Mouse (Mus musculus) hindbrain, embryonic 15.5 days (tissue): ENCODE results near the gene Cdh22. TPM values are rescaled to one million over a fixed set of nuclear protein-coding genes. Genes with fewer than 3 reads are reported as not detected.
A peak's percentile ranks its signal among the peaks of the same experiment; 100 is the strongest.

Source experiments
- ATAC-seq: fragments of 200-750 bp; cut with Nextera tagmentation; 2 replicates; pipeline ENCODE4 v1.8.0; 2017; ENCODE audit warnings: low read depth, moderate number of reproducible peaks, moderate TSS enrichment; ENCODE audit not compliant: low FRiP score
- H3K27ac ChIP-seq: fragments of 300-500 bp; sonication (generic); replicated peaks from 2 replicates; pipeline ENCODE4 v1.5.1; 2015; ENCODE audit warnings: mild to moderate bottlenecking, inconsistent platforms
- H3K27me3 ChIP-seq: fragments of 300-500 bp; sonication (generic); 2 replicates; pipeline ENCODE4 v1.6.1; 2015; ENCODE audit warnings: control low read depth, inconsistent platforms
- H3K36me3 ChIP-seq: fragments of 300-500 bp; sonication (generic); 2 replicates; pipeline ENCODE4 v1.6.1; 2015; ENCODE audit warnings: control low read depth, inconsistent platforms
- H3K4me1 ChIP-seq: fragments of 300-500 bp; sonication (generic); replicated peaks from 2 replicates; pipeline ENCODE4 v1.6.1; 2015; ENCODE audit warnings: control low read depth, inconsistent platforms
- H3K4me2 ChIP-seq: fragments of 300-500 bp; sonication (generic); 2 replicates; pipeline ENCODE4 v1.6.1; 2015; ENCODE audit warnings: moderate library complexity, mild to moderate bottlenecking, inconsistent platforms
- H3K4me3 ChIP-seq: fragments of 300-500 bp; sonication (generic); 2 replicates; pipeline ENCODE4 v1.5.1; 2015; ENCODE audit warnings: mild to moderate bottlenecking, inconsistent platforms
- H3K9ac ChIP-seq: fragments of 300-500 bp; sonication (generic); 2 replicates; pipeline ENCODE4 v1.6.1; 2015; ENCODE audit warnings: inconsistent platforms
- H3K9me3 ChIP-seq: fragments of 300-500 bp; sonication (generic); 2 replicates; pipeline ENCODE4 v1.6.1; 2016; ENCODE audit warnings: control low read depth, inconsistent platforms
- WGBS: fragments of 180-500 bp; shearing (Covaris S2); methylation state at CpG from one replicate; pipeline ENCODE4 v1.1.7; 2015; 5-methylcytosine and 5-hydroxymethylcytosine counted together
- polyA plus RNA-seq: library from polyadenylated mRNA; unstranded; fragments of >200 nt; fragmentation: Nextera tagmentation; extraction: Ambion mirVana; gene quantifications from 2 replicates; pipeline ENCODE4 v1.2.1, GENCODE M21; 2015

Cdh22 gene
- 16.4 and 16.6 TPM in 2 replicates for polyA plus RNA-seq

DNA sequence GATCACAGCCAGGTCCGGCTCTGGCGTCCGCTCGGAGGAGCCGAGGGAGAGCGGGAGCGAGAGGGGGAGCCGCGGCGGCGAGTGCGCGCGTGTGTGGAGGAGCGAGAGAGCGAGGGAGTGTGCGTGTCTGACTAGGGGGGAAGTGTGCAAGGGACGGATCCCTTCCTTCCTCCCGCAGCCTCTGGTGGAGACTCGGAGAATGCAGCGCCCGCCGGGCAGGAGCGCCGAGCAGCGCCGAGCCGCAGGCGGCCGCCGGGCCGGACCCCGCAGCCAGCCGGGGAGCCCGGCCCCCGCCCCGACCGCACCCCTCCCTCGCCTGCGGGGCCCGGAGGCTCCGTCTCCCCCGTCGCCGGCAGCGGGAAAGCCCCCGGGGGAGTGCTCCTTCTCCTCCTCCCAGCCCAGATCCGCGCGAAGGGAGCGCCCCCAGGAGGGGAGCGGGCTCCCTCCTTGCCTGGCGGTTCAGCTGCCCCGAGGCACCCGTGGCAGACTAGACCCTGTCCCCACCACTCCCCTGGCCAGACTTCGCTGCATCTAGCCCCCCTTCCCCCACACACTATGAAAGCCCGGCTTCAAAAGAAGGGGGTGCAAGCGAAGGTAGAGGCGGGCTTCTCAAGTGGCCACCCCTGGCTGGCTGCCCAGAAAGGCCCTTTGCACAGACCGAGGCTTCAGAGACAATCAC is at the start of gene Cdh22:
TSS of gene Cdh22 (minus strand) at position 241 of the 679 bp plus-strand sequence.
- peak within 1 kb of the TSS; percentile 70 for H3K4me3 ChIP-seq
- H3K4me1 ChIP-seq: peaks cover 40% of the 10 kb centered on the region
- H3K4me2 ChIP-seq: peak within 1 kb of the TSS; percentile 96
- ATAC-seq: peak; percentile 82
- no peaks in the 10 kb centered on the region for H3K36me3 ChIP-seq
- peaks cover 63% of the 10 kb centered on the region for H3K27me3 ChIP-seq
- peak within 1 kb of the TSS; percentile 77 for H3K9ac ChIP-seq
- WGBS: 1% methylated on average over 43 of the region's 60 CpGs
- no peaks in the 10 kb centered on the region for H3K9me3 ChIP-seq
- H3K27ac ChIP-seq: peak within 1 kb of the TSS; percentile 81

GRCm38 (mm10) chr2:165284377-165284776 is 49.7 kb upstream of the Cdh22 start:
- H3K4me3 ChIP-seq: no peak overlapping the region
- H3K4me1 ChIP-seq: peaks cover 46% of the 10 kb centered on the region
- no peak overlapping the region for H3K4me2 ChIP-seq
- no peak overlapping the region for H3K27ac ChIP-seq
- H3K36me3 ChIP-seq: 0 out of 2 replicates have a peak, but pooled peaks cover 7% of the 10 kb centered on the region
- no peak overlapping the region for H3K9ac ChIP-seq
- ATAC-seq: no peak
- no peaks in the 10 kb centered on the region for H3K9me3 ChIP-seq
- 88% methylated on average over 7 of the region's 7 CpGs for WGBS
- no peaks in the 10 kb centered on the region for H3K27me3 ChIP-seq

DNA sequence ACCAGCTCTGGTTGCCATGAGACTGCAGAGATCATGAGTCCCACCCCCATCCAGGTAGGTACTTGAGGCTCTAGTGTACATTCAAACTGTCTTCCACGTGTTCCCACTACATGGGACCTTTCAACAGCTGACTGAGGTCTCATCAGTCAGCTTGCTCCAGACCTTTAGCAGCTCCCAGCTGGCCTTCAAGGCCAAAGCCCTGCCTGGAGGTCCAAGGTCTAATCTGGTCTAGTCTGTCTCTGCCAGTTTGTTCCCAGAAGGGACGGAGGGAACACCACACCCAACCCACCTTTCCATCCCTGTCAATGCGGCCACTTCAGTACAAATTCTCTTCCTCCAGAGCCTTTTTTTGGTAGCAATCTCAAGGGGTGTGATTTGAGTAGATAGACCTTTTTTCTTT is 49.0 kb upstream of the Cdh22 start:
- Histone ChIP-seq H3K9ac (no peak overlapping the region), H3K4me3 (no peak overlapping the region), H3K27me3 (no peaks in the 10 kb centered on the region), H3K9me3 (no peaks in the 10 kb centered on the region), H3K36me3 (0 out of 2 replicates have a peak, but pooled peaks cover 6% of the 10 kb centered on the region), H3K4me1 (peaks cover 38% of the 10 kb centered on the region), H3K27ac (no peak overlapping the region), H3K4me2 (no peak overlapping the region)
- ATAC-seq: no peak
- WGBS: 95% methylated on average over 3 of the region's 3 CpGs

- no peaks in the 10 kb centered on the region for H3K27me3 ChIP-seq
- no peak for ATAC-seq
- WGBS: 35% methylated on average over 2 of the region's 6 CpGs
- peaks cover 11% of the 10 kb centered on the region; the same call in 1 of the 2 replicates for H3K36me3 ChIP-seq
- no peak overlapping the region for H3K4me3 ChIP-seq
- H3K9ac ChIP-seq: no peak overlapping the region
- no peaks in the 10 kb centered on the region for H3K9me3 ChIP-seq
- H3K4me1 ChIP-seq: peaks cover 26% of the 10 kb centered on the region
- no peak overlapping the region; the same call in 1 of the 2 replicates for H3K27ac ChIP-seq
- no peak overlapping the region for H3K4me2 ChIP-seq
Measured at GRCm38 (mm10) chr2:165281779-165282311, 47.2 kb upstream of the Cdh22 start.

- no peak overlapping the region for H3K4me2 ChIP-seq
- ATAC-seq: no peak
- peaks cover 11% of the 10 kb centered on the region; the same call in 1 of the 2 replicates for H3K36me3 ChIP-seq
- H3K9ac ChIP-seq: no peak overlapping the region
- WGBS: 39% methylated on average over 10 of the region's 10 CpGs
- H3K4me3 ChIP-seq: no peak overlapping the region
- H3K27me3 ChIP-seq: no peaks in the 10 kb centered on the region
- H3K27ac ChIP-seq: no peak overlapping the region
- H3K4me1 ChIP-seq: peaks cover 33% of the 10 kb centered on the region
- H3K9me3 ChIP-seq: no peaks in the 10 kb centered on the region
Measured at GRCm38 (mm10) chr2:165279351-165279750, 44.7 kb upstream of the Cdh22 start.

DNA sequence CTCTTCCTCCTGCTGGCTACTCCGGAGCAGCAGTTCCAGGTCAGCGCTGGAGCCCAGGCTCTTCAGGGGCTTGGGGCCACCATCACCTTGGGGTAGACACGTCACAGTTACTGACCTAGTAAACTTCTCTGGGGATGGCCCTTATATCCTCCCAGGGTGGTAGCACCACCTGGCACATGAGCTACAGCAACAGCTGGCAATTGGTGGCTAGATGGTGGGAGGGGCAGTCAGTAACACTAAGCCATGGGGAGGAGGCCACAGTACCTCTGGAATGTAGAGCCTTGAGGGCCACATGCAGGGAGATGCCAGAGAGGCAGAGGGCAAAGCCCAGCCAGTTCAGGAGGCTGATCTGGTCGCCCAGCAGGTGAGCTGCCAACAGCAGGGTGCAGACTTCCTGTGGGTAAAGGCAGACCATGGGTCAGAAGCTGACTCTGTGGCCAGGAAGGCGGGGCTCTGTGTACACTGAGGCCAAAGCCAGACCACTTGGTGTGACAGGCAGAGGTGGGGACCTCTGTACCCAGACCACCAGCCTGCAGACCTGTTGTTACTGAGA is 42.6 kb upstream of the Cdh22 start:
- no peaks in the 10 kb centered on the region for H3K9me3 ChIP-seq
- H3K4me1 ChIP-seq: peaks cover 41% of the 10 kb centered on the region
- peaks cover 8% of the 10 kb centered on the region; the same call in 1 of the 2 replicates for H3K36me3 ChIP-seq
- no peaks in the 10 kb centered on the region for H3K27me3 ChIP-seq
- no peak overlapping the region for H3K27ac ChIP-seq
- no peak overlapping the region for H3K4me3 ChIP-seq
- no peak overlapping the region for H3K9ac ChIP-seq
- no peak overlapping the region for H3K4me2 ChIP-seq
- 94% methylated on average over 5 of the region's 5 CpGs for WGBS
- ATAC-seq: no peak

GRCm38 (mm10) chr2:165275824-165276223 is 41.2 kb upstream of the Cdh22 start:
- no peak overlapping the region for H3K9ac ChIP-seq
- peak; percentile 55 for ATAC-seq
- H3K9me3 ChIP-seq: no peaks in the 10 kb centered on the region
- WGBS: 23% methylated on average over 8 of the region's 8 CpGs
- H3K4me3 ChIP-seq: no peak overlapping the region
- no peak overlapping the region for H3K4me2 ChIP-seq
- H3K4me1 ChIP-seq: peaks cover 45% of the 10 kb centered on the region
- no peaks in the 10 kb centered on the region for H3K27me3 ChIP-seq
- H3K36me3 ChIP-seq: peaks cover 5% of the 10 kb centered on the region; the same call in 1 of the 2 replicates
- peak overlapping the region; percentile 59 for H3K27ac ChIP-seq

GRCm38 (mm10) chr2:165275124-165275640 is 40.5 kb upstream of the Cdh22 start:
- Histone ChIP-seq H3K27me3 (no peaks in the 10 kb centered on the region), H3K9me3 (no peaks in the 10 kb centered on the region), H3K9ac (no peak overlapping the region), H3K27ac (peak overlapping the region; percentile 59), H3K4me1 (peaks cover 48% of the 10 kb centered on the region), H3K4me2 (no peak overlapping the region), H3K4me3 (no peak overlapping the region), H3K36me3 (peaks cover 5% of the 10 kb centered on the region; the same call in 1 of the 2 replicates)
- 29% methylated on average over 8 of the region's 8 CpGs for WGBS
- ATAC-seq: peak; percentile 49

DNA sequence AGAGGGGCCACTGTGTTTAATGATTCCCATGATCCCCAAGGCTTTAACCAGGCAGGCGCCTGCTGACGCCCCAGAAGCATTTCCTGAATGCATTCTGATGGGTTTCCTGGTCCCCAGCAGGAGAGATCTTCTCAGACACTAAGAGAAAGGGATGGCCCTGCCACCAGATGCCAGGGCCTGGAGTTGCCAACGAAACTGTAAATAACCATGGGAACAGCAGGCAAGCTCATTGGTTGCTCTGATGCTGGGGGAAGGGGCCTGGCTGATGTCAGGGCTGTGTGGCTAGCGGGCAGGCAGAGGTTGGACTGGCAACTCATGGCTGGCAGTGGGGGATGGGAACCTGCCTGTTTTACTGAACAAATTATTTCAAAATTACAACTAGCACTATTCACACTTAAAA is 38.9 kb upstream of the Cdh22 start:
- Histone ChIP-seq H3K4me2 (no peak overlapping the region), H3K9ac (no peak overlapping the region), H3K36me3 (peaks cover 5% of the 10 kb centered on the region; the same call in 1 of the 2 replicates), H3K9me3 (no peaks in the 10 kb centered on the region), H3K27ac (no peak overlapping the region), H3K4me1 (peaks cover 40% of the 10 kb centered on the region), H3K27me3 (no peaks in the 10 kb centered on the region), H3K4me3 (no peak overlapping the region)
- ATAC-seq: no peak
- 22% methylated on average over 4 of the region's 4 CpGs for WGBS

- Histone ChIP-seq H3K27me3 (no peaks in the 10 kb centered on the region), H3K4me2 (no peak overlapping the region), H3K27ac (no peak overlapping the region), H3K4me3 (no peak overlapping the region), H3K9me3 (no peaks in the 10 kb centered on the region), H3K36me3 (no peaks in the 10 kb centered on the region), H3K9ac (no peak overlapping the region), H3K4me1 (peaks cover 49% of the 10 kb centered on the region)
- no peak for ATAC-seq
- WGBS: 16% methylated on average over 8 of the region's 8 CpGs
Measured at GRCm38 (mm10) chr2:165271326-165271725, 36.7 kb upstream of the Cdh22 start.

DNA sequence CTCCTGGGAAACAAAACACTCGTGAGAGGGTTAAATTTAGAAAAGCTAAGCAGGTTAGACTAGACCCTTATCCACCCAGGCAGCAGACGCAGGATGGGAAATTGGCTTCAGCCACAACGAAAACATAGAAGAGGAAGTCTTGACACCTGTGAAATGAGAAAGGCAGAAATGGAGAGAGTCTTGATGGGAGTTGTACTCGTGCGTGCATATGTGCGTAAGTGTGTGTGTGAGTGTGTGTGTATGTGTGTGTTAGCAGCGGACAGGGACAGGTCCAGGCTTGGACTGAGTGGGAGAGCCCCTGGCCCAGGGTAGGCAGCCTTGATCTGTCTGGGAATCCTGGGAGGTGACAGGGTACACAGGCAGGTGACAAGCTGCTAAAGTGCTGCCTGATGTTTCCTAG is 36.2 kb upstream of the Cdh22 start:
- WGBS: 54% methylated on average over 7 of the region's 7 CpGs
- no peak overlapping the region for H3K27ac ChIP-seq
- H3K4me3 ChIP-seq: no peak overlapping the region
- no peaks in the 10 kb centered on the region for H3K9me3 ChIP-seq
- no peaks in the 10 kb centered on the region for H3K27me3 ChIP-seq
- ATAC-seq: no peak
- H3K36me3 ChIP-seq: no peaks in the 10 kb centered on the region
- H3K9ac ChIP-seq: no peak overlapping the region
- peaks cover 54% of the 10 kb centered on the region for H3K4me1 ChIP-seq
- H3K4me2 ChIP-seq: no peak overlapping the region

DNA sequence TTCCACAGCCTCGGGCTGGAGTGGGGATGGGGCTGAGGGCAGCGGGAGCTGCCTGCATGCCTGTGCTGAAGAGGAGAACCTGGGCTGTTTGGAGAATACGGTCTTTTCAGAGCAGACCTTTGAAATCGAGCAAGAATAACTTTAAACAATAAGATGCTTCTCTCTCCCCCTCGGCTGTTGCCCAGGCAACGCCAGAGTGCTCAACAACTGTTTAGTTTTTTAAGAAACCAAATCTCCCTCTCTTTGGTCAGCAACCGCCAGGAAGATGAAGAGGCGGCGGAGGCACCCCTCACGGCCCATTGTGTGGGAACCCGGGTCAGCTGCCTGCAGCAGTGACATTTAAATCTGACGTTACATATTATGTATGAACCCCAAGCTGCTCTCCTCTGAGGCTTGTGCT is 32.1 kb upstream of the Cdh22 start:
- Histone ChIP-seq H3K4me3 (no peak overlapping the region), H3K36me3 (no peaks in the 10 kb centered on the region), H3K27me3 (no peaks in the 10 kb centered on the region; the same call in 1 of the 2 replicates), H3K9ac (peak overlapping the region; percentile 2; the same call in 1 of the 2 replicates), H3K4me2 (0 out of 2 replicates have a peak overlapping the region, but pooled peaks have one; percentile 13), H3K27ac (no peak overlapping the region), H3K4me1 (peaks cover 42% of the 10 kb centered on the region), H3K9me3 (no peaks in the 10 kb centered on the region)
- no peak for ATAC-seq
- 4% methylated on average over 12 of the region's 12 CpGs for WGBS
